Mouse (Mus musculus): Measurements from ENCODE around the gene Tubg2. TPM values are rescaled to one million over a fixed set of nuclear protein-coding genes. Genes with fewer than 3 reads are reported as not detected.
A peak's percentile ranks its signal among the peaks of the same experiment; 100 is the strongest.

Gene Tubg2
- polyA plus RNA-seq, 1 experiment, result 2.4 TPM

- 17% methylated on average over 6 of the region's 6 CpGs for WGBS
- TF ChIP-seq POLR2A (IDR thresholded peaks at IDR 0.05; ENCODE audit: borderline replicate concordance, extremely low read depth, low read depth, low read length), result peak; percentile 18; the same call in 1 of the 2 replicates
- TF ChIP-seq CTCF (IDR thresholded peaks at IDR 0.05; ENCODE audit: insufficient read depth, low read length), result no peak
- no peak for DNase-seq
- no peak overlapping the region for H3K4me3 ChIP-seq (replicated peaks; ENCODE audit: extremely low read depth, low read depth, low read length)
- H3K4me1 ChIP-seq (ENCODE audit: control insufficient read depth, insufficient read depth, low read length), result peaks cover 2% of the 10 kb centered on the region; the same call in 1 of the 2 replicates
These were observed 33.9 kb downstream of the Tubg2 start for GRCm38 (mm10) chr11:101189495-101190180.

- no peak for DNase-seq
- no peak for TF ChIP-seq POLR2A (IDR thresholded peaks at IDR 0.05; ENCODE audit: borderline replicate concordance, extremely low read depth, low read depth, low read length)
- TF ChIP-seq CTCF (IDR thresholded peaks at IDR 0.05; ENCODE audit: insufficient read depth, low read length), result no peak
- Histone ChIP-seq H3K4me3 (replicated peaks; ENCODE audit: extremely low read depth, low read depth, low read length) (no peak overlapping the region), H3K4me1 (ENCODE audit: control insufficient read depth, insufficient read depth, low read length) (peaks cover 2% of the 10 kb centered on the region)
- 43% methylated on average over 8 of the region's 8 CpGs for WGBS
These were observed 34.6 kb downstream of the Tubg2 start for GRCm38 (mm10) chr11:101190181-101190912.

GRCm38 (mm10) chr11:101190913-101191907 is 35.5 kb downstream of the Tubg2 start:
- 68% methylated on average over 17 of the region's 17 CpGs for WGBS

GRCm38 (mm10) chr11:101191919-101192470 is 36.3 kb downstream of the Tubg2 start:
- H3K4me3 ChIP-seq (replicated peaks; ENCODE audit: extremely low read depth, low read depth, low read length), result no peak overlapping the region
- H3K4me1 ChIP-seq (ENCODE audit: control insufficient read depth, insufficient read depth, low read length), result peaks cover 2% of the 10 kb centered on the region
- DNase-seq, result no peak
- 70% methylated on average over 4 of the region's 4 CpGs for WGBS
- no peak for TF ChIP-seq POLR2A (IDR thresholded peaks at IDR 0.05; ENCODE audit: borderline replicate concordance, extremely low read depth, low read depth, low read length)
- no peak for TF ChIP-seq CTCF (IDR thresholded peaks at IDR 0.05; ENCODE audit: insufficient read depth, low read length)

More at GRCm38 (mm10) chr11:101190913-101191907, 35.5 kb downstream of the Tubg2 start:
- DNase-seq, result no peak
- Histone ChIP-seq H3K4me1 (ENCODE audit: control insufficient read depth, insufficient read depth, low read length) (peaks cover 2% of the 10 kb centered on the region), H3K4me3 (replicated peaks; ENCODE audit: extremely low read depth, low read depth, low read length) (no peak overlapping the region)
- TF ChIP-seq POLR2A (IDR thresholded peaks at IDR 0.05; ENCODE audit: borderline replicate concordance, extremely low read depth, low read depth, low read length) (no peak), CTCF (IDR thresholded peaks at IDR 0.05; ENCODE audit: insufficient read depth, low read length) (no peak)

- no peak for DNase-seq
- WGBS, result 88% methylated on average over 6 of the region's 6 CpGs
- peaks cover 2% of the 10 kb centered on the region for H3K4me1 ChIP-seq (ENCODE audit: control insufficient read depth, insufficient read depth, low read length)
- no peak for TF ChIP-seq CTCF (IDR thresholded peaks at IDR 0.05; ENCODE audit: insufficient read depth, low read length)
- TF ChIP-seq POLR2A (IDR thresholded peaks at IDR 0.05; ENCODE audit: borderline replicate concordance, extremely low read depth, low read depth, low read length), result no peak
- H3K4me3 ChIP-seq (replicated peaks; ENCODE audit: extremely low read depth, low read depth, low read length), result no peak overlapping the region
These were observed 36.9 kb downstream of the Tubg2 start for GRCm38 (mm10) chr11:101192646-101193045.

- TF ChIP-seq CTCF (IDR thresholded peaks at IDR 0.05; ENCODE audit: insufficient read depth, low read length) (no peak), POLR2A (IDR thresholded peaks at IDR 0.05; ENCODE audit: borderline replicate concordance, extremely low read depth, low read depth, low read length) (no peak)
- 87% methylated on average over 7 of the region's 7 CpGs for WGBS
- Histone ChIP-seq H3K4me3 (replicated peaks; ENCODE audit: extremely low read depth, low read depth, low read length) (no peak overlapping the region), H3K4me1 (ENCODE audit: control insufficient read depth, insufficient read depth, low read length) (peaks cover 2% of the 10 kb centered on the region)
- no peak for DNase-seq
These were observed 37.4 kb downstream of the Tubg2 start for GRCm38 (mm10) chr11:101193076-101193475.

- H3K4me1 ChIP-seq (ENCODE audit: control insufficient read depth, insufficient read depth, low read length), result peaks cover 2% of the 10 kb centered on the region
- no peak overlapping the region for H3K4me3 ChIP-seq (replicated peaks; ENCODE audit: extremely low read depth, low read depth, low read length)
- DNase-seq, result no peak
- TF ChIP-seq POLR2A (IDR thresholded peaks at IDR 0.05; ENCODE audit: borderline replicate concordance, extremely low read depth, low read depth, low read length) (no peak), CTCF (IDR thresholded peaks at IDR 0.05; ENCODE audit: insufficient read depth, low read length) (no peak)
- 48% methylated on average over 5 of the region's 5 CpGs for WGBS
These were observed 38.4 kb downstream of the Tubg2 start for GRCm38 (mm10) chr11:101194137-101194536.

GRCm38 (mm10) chr11:101194643-101195042 is 38.9 kb downstream of the Tubg2 start:
- no peak for DNase-seq

More at GRCm38 (mm10) chr11:101194643-101195042, 38.9 kb downstream of the Tubg2 start:
- TF ChIP-seq CTCF (IDR thresholded peaks at IDR 0.05; ENCODE audit: insufficient read depth, low read length) (no peak), POLR2A (IDR thresholded peaks at IDR 0.05; ENCODE audit: borderline replicate concordance, extremely low read depth, low read depth, low read length) (no peak)
- Histone ChIP-seq H3K4me1 (ENCODE audit: control insufficient read depth, insufficient read depth, low read length) (peaks cover 2% of the 10 kb centered on the region), H3K4me3 (replicated peaks; ENCODE audit: extremely low read depth, low read depth, low read length) (no peak overlapping the region)
- 59% methylated on average over 6 of the region's 6 CpGs for WGBS

Data from lung, adult 2 months (tissue).